Mouse (Mus musculus) left cerebral cortex, postnatal 36 days (tissue): ENCODE results near the gene Artn. TPM values are rescaled to one million over a fixed set of nuclear protein-coding genes. Genes with fewer than 3 reads are reported as not detected.
A peak's percentile ranks its signal among the peaks of the same experiment; 100 is the strongest.

Experiments used
- DNase-seq, 2 experiments: peaks; one replicate each; pipeline ENCODE4 v3.0.0; 2021 to 2022; ENCODE audit warnings: low spot score in 2 of 2, mixed read lengths in 1 of 2
- intact Hi-C: fragments of 180-260 bp; cut with DNase I; formaldehyde crosslinking; loops from one replicate; pipeline ENCODE4 v1.15.1; 2025
- total RNA-seq, 2 experiments: library from RNA; stranded (reverse); gene quantifications; 2 replicates each; pipeline ENCODE4 v1.2.3; 2021

Artn gene
- total RNA-seq, 2 experiments from 2014 or later: 3.1 TPM

DNA sequence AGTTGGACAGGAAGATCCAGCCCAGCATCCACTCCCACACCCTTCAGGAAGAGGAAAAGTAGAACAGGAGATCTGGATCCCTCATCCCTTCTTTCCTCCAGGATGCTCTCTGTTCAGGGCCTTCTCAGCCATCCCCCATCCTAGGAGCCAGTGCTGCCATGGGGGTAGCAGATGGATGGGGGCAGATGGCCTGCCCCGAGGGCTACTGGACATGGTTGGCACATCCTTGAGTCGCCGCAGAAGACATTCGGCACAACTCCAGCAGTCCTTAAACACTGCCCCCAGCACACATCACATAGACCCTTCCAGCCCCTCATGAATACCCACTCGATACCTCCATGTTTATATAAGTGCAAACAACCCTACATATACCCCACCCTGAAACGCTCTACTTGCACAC lies 33.5 kb downstream of the Artn start:
- intact Hi-C loops: no loop called here
- DNase-seq: no peak

DNA sequence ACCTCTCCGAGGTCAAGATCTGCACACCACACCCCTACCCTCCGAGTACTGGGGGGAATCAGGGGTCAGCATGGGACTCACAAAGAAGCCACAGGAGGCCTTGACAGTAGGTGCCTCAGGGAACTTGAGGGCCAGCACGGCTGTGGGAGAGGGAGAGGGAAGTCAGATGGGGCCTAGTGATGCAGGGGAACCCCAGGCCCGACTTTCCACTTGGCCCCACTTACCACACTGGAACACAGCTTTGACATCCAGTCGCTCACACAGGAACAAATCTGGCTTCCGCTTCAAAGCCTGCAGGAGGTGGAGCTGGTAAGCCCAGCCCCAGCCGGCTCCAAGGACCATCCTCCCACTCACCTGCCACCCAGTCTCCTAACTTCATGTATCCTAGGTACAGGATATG lies 34.2 kb downstream of the Artn start:
- no peak for DNase-seq
- intact Hi-C loops: no loop called here

DNA sequence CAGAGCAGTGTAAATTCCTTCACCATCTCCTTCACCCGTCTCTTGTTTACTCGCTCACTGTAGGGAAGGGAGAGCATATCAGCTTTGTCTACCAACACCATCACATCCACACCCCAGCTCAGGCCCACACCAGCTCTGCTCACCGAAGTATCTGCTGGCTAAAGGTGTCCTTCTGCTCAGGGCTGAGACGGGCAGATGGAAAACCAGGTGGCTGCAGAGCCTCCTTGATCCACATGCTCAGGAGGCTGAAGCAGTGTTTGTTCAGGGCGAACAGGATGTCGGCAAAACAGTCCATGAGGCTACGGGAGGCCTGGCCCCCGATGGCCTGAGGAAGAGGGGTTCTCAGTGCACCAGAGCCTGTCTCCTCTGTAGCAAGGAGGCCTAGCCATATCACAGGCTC lies 35.0 kb downstream of the Artn start:
- intact Hi-C loops: no loop called here
- no peak for DNase-seq

DNA sequence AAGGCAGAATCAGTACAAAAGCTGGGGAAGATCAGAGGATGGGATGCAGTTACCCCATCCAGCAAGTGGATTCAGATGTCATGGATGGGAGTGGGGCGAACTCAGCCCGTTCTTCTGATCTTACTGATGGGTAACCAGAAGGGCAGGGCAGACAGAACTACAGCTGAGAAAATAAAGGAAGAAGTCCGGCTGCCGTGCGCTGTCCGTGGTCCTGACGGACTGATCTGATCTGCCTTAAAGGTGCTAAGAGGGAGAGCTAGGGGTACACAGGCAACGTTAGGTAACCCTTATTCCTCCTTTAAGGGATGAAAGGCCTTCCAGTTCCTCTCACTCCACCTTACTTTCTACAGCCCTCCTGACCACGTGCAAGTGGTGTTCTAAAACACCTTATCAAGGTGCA lies 36.2 kb downstream of the Artn start:
- DNase-seq: no peak
- intact Hi-C loops: no loop called here

DNA sequence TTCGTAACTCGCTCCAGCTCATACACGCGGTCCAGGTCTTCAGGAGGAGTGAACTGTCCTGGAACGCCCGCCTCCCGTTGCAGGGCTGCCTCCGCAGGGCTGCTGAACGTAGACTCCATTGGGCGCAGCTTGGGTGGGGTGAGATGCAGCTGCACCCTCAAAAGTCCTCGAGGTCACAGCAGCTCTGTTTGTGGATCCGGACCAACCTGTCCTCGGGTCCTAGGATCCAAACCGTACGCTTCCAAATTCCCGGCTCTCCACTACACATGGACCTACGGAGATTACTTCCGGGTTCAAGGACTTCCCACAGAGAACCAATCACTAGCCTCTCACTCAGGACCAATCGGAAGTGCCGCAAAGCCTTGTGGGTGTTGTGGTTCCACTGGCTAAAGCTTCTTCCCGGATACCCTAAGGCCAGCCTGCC lies 37.8 kb downstream of the Artn start, which contains the start of gene Dph2:
Gene Dph2 (minus strand): TSS at position 295 of the 424 bp plus-strand sequence.
- intact Hi-C loops: no loop called here
- DNase-seq: peak; percentile 77 to 82

DNA sequence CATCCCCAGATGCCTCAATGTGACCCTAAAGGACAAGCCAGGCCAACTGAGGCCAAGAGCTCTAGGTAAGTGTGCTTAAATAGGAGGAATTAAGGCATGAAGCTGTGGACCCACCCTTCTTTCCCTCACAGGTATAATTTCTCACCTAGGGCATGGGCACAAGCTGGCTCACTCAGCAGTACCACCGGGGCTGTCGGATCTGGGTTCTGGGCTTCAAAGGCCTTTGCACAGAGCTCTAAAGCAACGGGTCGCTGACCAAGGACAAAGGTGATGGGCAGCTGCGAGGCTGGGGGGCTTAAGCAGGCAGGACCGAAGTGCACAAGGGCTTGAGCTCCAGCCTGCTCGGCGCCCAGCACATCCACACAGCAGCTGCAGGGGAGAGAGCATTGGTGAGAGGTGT lies 38.8 kb downstream of the Artn start:
- intact Hi-C loops: no loop called here
- DNase-seq: no peak

DNA sequence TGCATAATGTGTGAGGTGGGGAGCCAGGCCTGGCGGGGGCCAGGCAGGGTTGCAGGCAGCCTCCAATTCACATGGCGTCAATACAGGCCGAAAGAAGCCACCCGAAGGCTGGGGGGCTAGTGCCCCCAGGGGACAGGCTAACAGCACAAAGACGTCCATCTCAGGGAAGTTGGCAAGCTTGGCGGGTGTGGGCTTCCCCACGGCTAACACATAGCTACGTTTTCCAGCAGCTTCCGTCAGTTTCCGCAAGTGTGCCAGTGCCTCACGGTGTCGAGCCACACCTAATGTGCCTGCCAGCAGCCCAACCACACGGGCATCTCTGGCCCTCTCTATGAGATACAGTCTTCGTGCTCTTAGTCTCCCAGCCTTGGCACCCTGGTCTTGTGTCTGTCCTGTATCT lies 39.5 kb downstream of the Artn start:
- intact Hi-C loops: no loop called here
- no peak for DNase-seq

DNA sequence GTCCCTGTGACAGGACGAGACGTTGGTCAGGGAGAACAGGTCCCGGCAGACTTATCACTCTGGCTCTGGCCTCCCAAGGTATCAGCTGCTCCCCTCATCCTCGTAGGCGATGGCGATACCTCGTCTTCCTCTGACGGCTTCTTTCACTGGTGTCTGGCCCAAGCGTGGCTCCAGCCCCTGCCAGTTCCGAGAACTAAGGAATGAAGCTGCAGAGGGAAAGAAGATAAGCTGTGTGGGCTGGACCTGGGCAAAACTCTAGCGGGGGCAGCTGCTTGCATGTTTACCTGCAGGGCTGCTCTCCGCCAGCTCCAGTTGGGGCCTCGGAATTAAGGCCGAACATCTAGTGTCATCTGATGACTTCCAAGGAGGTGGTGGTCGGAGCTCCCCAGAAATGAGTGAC lies 40.1 kb downstream of the Artn start:
- DNase-seq: no peak
- intact Hi-C loops: no loop called here

DNA sequence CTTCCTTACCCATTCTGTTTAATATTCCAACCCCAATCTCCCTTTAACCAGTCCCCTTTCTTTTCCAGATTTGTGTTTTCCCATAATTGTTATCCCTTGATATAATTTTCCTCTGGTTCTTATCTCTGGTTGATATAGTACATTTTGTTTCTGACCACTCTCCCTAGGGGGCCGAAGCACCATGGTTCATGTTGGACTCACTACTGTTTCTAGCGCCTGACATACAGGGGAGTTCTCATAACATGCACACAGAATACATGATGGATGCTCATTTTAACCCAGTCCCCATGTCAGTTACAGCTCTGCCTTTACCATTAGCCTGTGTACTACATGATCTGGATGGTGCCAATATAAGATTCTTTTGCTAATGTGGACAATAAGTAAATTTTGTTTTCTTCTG lies 41.6 kb downstream of the Artn start:
- no peak for DNase-seq
- intact Hi-C loops: loop anchor here (2.0 kb wide), 1 partner anchor 27 kb away; the partner anchor contains the start of gene Ipo13

DNA sequence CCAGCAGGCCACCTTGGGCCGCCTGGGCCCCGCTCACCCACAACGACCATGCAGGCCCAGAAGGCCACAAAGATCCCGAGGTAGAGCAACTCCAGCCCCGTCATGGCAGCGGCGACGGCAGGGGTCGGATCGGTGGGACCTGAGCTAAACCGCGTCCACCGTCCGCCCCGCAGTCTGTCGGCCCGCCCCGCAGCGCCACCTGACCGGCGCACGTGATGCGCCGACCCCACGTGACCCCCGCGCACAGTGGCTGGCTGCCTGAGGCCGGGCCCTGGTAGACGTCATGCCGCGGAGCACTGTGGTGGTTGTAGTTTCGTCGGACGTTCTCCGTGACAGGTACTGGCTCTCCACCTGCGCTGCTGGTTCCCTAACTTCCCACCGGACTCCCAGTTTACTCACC lies 42.4 kb downstream of the Artn start, which contains the start of gene Atp6v0b:
Gene Atp6v0b (minus strand): TSS at position 201 of the 400 bp plus-strand sequence.
- intact Hi-C loops: loop anchor here (2.0 kb wide), 1 partner anchor 28 kb away; the partner anchor contains the start of gene Ipo13
- peak; percentile 95 to 96 for DNase-seq

DNA sequence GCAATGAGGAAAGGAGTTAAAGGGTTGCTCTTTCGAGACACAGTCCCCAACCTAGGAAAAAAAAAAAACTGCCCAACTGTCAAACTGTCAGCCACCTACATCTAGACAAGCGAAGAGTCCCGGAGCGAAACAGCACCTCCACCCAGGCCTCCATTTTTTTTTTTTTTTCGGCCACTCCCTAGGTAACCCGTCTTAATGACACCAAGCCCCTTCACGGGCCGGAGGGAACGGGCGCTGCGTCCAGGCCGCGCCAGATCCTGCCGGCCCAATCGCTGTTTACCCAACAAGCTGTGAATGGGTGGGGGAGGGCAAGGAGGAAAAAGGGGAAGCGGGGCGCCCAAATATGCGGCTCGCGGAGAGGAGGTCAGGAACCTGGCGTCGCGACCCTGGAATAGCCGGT lies 42.9 kb downstream of the Artn start:
- DNase-seq: no peak
- intact Hi-C loops: loop anchor here (2.0 kb wide), 1 partner anchor 28 kb away; the partner anchor contains the start of gene Ipo13

DNA sequence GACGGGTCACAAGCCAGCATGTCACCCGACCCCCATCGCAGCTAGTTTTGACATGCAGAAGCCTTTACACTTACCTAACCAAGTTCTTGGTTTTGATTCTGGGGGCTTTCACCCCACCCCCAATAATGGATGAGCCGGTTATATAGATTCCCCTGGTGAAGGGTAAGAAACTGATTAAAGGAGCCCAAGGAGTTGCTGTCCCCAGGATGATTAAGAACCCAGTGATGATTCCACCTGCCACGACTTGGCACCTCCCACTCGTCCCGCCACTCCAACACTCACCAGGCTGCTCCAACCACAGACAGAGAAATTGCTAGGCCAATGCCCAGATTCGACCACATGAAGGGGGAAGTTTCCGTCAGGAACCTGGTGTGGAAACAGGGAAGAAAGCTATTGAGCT lies 43.6 kb downstream of the Artn start:
- intact Hi-C loops: loop anchor here (2.0 kb wide), 1 partner anchor 29 kb away; the partner anchor contains the start of gene Ipo13
- no peak for DNase-seq

DNA sequence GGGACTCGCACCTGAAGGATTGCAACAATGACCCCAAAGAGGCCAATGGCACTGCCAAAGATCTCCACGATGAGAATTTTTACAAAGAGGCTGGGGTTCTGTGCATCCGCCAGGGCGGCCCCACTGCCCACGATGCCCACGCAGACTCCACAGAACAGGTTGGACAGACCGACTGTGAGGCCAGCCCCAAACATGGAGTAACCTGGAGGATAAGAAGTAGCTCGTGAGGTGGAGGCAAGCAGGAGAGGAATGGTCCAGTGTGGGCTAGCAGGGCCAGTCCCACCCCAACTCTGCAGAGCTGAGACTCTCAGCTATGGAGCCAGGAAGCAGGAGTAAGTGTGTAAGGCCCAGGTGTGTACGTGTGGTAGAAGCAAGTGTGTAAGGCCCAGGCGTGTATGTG lies 44.5 kb downstream of the Artn start:
- intact Hi-C loops: no loop called here
- DNase-seq: no peak

DNA sequence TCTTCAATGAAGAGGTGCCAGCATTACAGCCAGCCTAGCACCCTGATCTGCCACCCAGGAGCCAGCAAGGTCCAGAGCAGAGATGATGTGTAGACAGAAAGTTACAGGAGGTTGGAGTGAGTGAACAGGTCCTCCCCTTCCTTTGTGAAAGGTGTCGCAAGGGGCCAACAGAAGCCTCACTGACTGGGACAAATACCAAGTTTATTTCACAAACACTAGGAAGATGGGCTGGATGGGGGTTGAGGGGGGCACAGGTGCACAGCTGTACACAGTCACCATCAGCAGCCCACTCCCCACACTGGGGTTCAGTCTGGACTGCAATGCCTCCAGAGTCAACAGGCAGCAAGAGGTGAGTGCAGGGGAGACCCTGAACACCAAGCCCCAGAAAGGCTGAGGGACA lies 45.4 kb downstream of the Artn start:
- DNase-seq: no peak
- intact Hi-C loops: no loop called here

DNA sequence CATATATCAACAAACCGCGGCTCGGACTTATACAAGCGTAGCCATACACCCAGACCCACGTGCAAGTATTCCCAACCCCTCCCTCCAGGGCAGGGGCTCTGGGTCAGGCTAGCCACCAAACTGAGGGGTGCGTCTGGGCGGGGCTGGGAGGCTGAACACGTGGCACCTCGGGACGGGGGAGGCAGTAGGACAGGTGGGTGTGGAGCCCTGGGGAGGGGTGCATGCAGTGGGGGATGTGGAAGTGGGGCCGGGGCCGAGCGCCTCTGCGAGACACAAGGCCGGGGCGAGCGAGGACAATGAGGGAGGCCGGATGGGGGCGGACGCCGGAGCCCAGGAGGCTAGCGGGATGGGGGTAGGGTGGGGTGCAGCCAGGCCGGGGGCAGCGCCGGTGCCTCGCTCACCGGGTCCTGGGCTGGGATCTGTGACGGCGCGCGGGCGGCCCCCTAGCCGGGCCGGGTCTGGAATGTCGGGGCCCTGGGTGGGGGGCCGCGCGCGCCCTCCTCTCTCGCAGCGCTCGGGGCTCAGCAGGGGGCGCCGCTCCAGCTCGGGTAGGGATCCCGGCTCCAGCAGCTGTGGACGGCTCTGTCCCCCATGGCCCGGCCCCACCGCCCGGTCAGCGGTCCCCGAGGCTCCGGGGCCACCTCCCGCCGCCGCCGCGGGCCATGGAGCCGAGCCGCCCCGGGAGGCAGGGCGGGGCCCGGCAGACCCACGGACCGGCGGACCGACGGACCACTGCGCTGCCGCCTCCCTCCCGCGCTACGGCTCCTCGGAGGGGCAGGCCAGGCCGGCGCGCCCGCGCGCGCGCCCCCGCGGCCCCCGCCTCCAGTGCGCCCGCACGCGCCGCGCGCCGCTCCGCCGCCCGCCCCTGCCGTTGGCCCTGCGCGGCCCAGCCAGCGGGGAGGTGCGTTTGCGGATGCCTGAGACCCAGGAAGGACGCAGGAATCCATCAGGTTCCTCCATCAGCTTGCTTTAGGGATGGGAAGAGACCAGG lies 46.6 kb downstream of the Artn start, which contains the start of gene B4galt2:
Gene B4galt2 (minus strand): TSS at position 787 of the 991 bp plus-strand sequence.
- DNase-seq: peak; percentile 70 to 84
- intact Hi-C loops: no loop called here

DNA sequence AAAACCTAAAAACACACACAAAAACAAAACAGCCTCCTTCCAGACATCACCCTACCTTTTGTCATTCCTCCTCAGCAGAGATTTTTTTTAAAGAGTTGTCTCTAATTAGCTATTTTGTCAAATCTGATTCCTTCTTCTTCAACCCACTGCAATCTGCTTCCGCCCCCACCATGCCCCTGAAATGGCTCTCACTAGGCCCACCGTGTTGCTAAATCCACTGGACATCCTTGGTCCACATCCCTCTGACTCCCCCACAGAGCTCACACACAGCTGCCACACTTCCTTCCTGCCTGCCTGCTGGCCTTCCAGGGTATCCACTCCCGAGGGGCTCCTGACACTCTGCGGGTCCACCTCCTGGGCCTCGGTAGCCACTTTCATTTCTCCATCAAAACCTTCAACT lies 50.9 kb downstream of the Artn start:
- intact Hi-C loops: no loop called here

DNA sequence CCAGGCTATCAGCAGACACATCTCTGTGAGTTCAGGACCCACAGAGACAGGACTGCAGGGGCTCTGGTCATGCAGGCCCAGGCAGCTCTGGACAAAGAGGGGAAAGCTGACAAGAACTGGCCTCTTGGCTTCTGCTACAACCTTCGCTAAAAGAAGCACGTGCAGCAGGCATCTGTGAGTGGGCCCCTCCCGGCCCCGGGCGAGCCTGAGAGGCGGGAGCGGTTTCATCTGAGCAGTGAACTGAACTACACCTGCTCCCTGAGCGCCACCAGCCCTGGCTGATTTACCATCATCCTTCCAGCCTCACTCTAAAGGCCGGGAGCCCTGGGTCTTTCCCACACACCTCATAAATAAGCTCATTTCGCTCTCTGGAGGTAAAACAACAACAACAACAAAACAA lies 51.3 kb downstream of the Artn start:
- no peak for DNase-seq

More for the DNA sequence above, 50.9 kb downstream of the Artn start:
- peak in 1 of 2 experiments; percentile 47 for DNase-seq

More for the DNA sequence above, 51.3 kb downstream of the Artn start:
- intact Hi-C loops: no loop called here
